Mouse (Mus musculus) stomach, postnatal 0 days (tissue): ENCODE data around the gene Fam192a.

Experiments used
- CTCF ChIP-seq: IDR thresholded peaks from 2 replicates; pipeline ENCODE4 v1.5.1; 2016; ENCODE audit warnings: antibody characterized with exemption, low read depth, mild to moderate bottlenecking, moderate library complexity
- EP300 ChIP-seq: optimal IDR thresholded peaks from 2 replicates; pipeline ENCODE3; 2016; ENCODE audit warnings: antibody characterized with exemption

DNA sequence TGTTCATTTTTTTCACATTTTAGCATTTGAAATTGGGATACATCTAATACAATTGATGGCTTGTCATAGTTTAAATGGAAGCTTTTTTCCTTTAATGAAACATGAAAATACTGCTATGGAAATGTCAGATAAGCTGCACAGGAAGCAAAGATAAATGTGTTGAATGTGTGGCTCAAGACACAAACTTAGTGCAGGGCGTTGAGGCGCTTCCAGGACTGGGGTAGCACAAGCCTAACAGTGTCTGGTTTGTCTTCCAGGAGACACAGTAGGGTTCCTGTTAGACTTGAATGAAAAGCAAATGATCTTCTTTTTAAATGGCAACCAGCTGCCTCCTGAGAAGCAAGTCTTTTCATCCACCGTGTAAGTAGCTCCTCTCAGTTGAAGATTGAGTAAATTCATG, 47.7 kb upstream of the Fam192a start:
- TF ChIP-seq CTCF = no peak
- TF ChIP-seq EP300 = no peak
